Mouse (Mus musculus) splenic B cell, adult 2 months (primary cell): ENCODE results near the gene C1s1.
"Not testable (repeated sequence)": the region's sequence is repeated elsewhere in the genome, so short reads cannot be mapped to it uniquely, and the experiment has no call there.

Source experiments
- DNase-seq: peaks from one replicate; pipeline ENCODE4 v3.0.0-alpha.2; 2011; ENCODE audit warnings: low read depth, low spot score
- H3K27me3 ChIP-seq: 2 replicates; pipeline ENCODE4 v1.6.1; 2012; ENCODE audit warnings: mild to moderate bottlenecking, low read length, moderate library complexity, mixed read lengths; ENCODE audit not compliant: control insufficient read depth, poor library complexity, insufficient read depth, severe bottlenecking
- H3K36me3 ChIP-seq: 2 replicates; pipeline ENCODE4 v1.6.1; 2012; ENCODE audit warnings: mild to moderate bottlenecking, low read length, moderate library complexity, mixed read lengths; ENCODE audit not compliant: control insufficient read depth, poor library complexity, insufficient read depth, severe bottlenecking

The C1s1 gene

GRCm38 (mm10) chr6:124542284-124542683 is at the start of gene C1s1:
Gene C1s1, minus strand, starts transcription at chr6:124542359.
- not testable (repeated sequence) for H3K27me3 ChIP-seq
- peak; percentile 11 for DNase-seq

GRCm38 (mm10) chr6:124588771-124589170 is 46.6 kb upstream of the C1s1 start:
- Histone ChIP-seq H3K36me3 (no peaks in the 10 kb centered on the region), H3K27me3 (no peaks in the 10 kb centered on the region)
- no peak for DNase-seq

More at GRCm38 (mm10) chr6:124542284-124542683, at the start of gene C1s1:
- not testable (repeated sequence) for H3K36me3 ChIP-seq

- Histone ChIP-seq H3K27me3 (no peaks in the 10 kb centered on the region), H3K36me3 (no peaks in the 10 kb centered on the region)
- no peak for DNase-seq
Measured at GRCm38 (mm10) chr6:124586266-124586665, 44.1 kb upstream of the C1s1 start.

GRCm38 (mm10) chr6:124585761-124586160 is 43.6 kb upstream of the C1s1 start:
- Histone ChIP-seq H3K27me3 (no peaks in the 10 kb centered on the region), H3K36me3 (no peaks in the 10 kb centered on the region)
- DNase-seq: no peak

- DNase-seq: no peak
- Histone ChIP-seq H3K27me3 (no peaks in the 10 kb centered on the region), H3K36me3 (no peaks in the 10 kb centered on the region)
Measured at GRCm38 (mm10) chr6:124584935-124585334, 42.8 kb upstream of the C1s1 start.

GRCm38 (mm10) chr6:124582231-124582630 is 40.1 kb upstream of the C1s1 start:
- H3K36me3 ChIP-seq: no peaks in the 10 kb centered on the region
- H3K27me3 ChIP-seq: no peaks in the 10 kb centered on the region
- DNase-seq: no peak

GRCm38 (mm10) chr6:124580155-124580554 is 38.0 kb upstream of the C1s1 start:
- DNase-seq, H3K27me3 ChIP-seq, H3K36me3 ChIP-seq: not testable (repeated sequence)

GRCm38 (mm10) chr6:124575155-124575678 is 33.1 kb upstream of the C1s1 start:
- not testable (repeated sequence) for DNase-seq, H3K36me3 ChIP-seq, H3K27me3 ChIP-seq

GRCm38 (mm10) chr6:124570026-124570425 is 27.9 kb upstream of the C1s1 start, which contains the start of gene C1rb:
Gene C1rb, plus strand, starts transcription at chr6:124570294.
- DNase-seq: peak; percentile 69
- no peaks in the 10 kb centered on the region for H3K36me3 ChIP-seq

GRCm38 (mm10) chr6:124561611-124562010 is 19.5 kb upstream of the C1s1 start:
- not testable (repeated sequence) for H3K36me3 ChIP-seq, DNase-seq

More at GRCm38 (mm10) chr6:124570026-124570425, 27.9 kb upstream of the C1s1 start, which contains the start of gene C1rb:
- no peaks in the 10 kb centered on the region for H3K27me3 ChIP-seq

GRCm38 (mm10) chr6:124561156-124561555 is 19.0 kb upstream of the C1s1 start:
- H3K36me3 ChIP-seq, DNase-seq, H3K27me3 ChIP-seq: not testable (repeated sequence)

More at GRCm38 (mm10) chr6:124561611-124562010, 19.5 kb upstream of the C1s1 start:
- not testable (repeated sequence) for H3K27me3 ChIP-seq

- not testable (repeated sequence) for H3K36me3 ChIP-seq
Measured at GRCm38 (mm10) chr6:124555956-124556355, 13.8 kb upstream of the C1s1 start.

GRCm38 (mm10) chr6:124552766-124553165 is 10.6 kb upstream of the C1s1 start:
- H3K27me3 ChIP-seq: no peaks in the 10 kb centered on the region
- DNase-seq: no peak

More at GRCm38 (mm10) chr6:124555956-124556355, 13.8 kb upstream of the C1s1 start:
- not testable (repeated sequence) for DNase-seq, H3K27me3 ChIP-seq

GRCm38 (mm10) chr6:124549023-124549550 is 6.9 kb upstream of the C1s1 start:
- no peak for DNase-seq
- H3K36me3 ChIP-seq: no peaks in the 10 kb centered on the region
- no peaks in the 10 kb centered on the region for H3K27me3 ChIP-seq

More at GRCm38 (mm10) chr6:124552766-124553165, 10.6 kb upstream of the C1s1 start:
- no peaks in the 10 kb centered on the region for H3K36me3 ChIP-seq

GRCm38 (mm10) chr6:124547979-124548378 is 5.8 kb upstream of the C1s1 start:
- not testable (repeated sequence) for H3K27me3 ChIP-seq, H3K36me3 ChIP-seq, DNase-seq

GRCm38 (mm10) chr6:124545425-124545824 is 3.3 kb upstream of the C1s1 start:
- Histone ChIP-seq H3K36me3 (no peaks in the 10 kb centered on the region), H3K27me3 (no peaks in the 10 kb centered on the region)
- no peak for DNase-seq
